Mouse (Mus musculus): ENCODE data around the gene Kcnk10. TPM values are rescaled to one million over a fixed set of nuclear protein-coding genes. Genes with fewer than 3 reads are reported as not detected.

Gene Kcnk10
- polyA plus RNA-seq, 1 experiment from 2014 or later = 47.6 TPM

DNA sequence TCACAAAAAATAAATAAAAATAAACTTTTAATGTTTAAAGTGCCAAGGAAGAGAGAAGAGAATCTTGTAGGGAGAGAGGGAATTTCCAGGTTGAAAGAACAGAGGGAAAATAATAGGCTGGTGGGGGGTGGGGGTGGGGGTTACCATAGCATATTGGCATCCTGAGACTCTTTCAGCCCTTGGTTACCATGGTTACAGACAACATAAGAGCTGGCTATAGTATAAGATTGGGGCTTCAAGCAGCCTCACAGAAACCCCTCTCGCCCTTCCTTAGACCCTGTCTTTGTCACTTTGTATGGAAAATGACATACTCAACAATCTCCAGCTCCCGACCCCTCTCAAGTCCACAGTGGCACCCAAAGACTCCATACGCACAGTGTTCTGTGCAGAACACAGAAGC, 13.7 kb downstream of the Kcnk10 start:
- no peak overlapping the region for H3K9ac ChIP-seq
- H3K36me3 ChIP-seq (replicated peaks) = 0 out of 2 replicates have a peak, but pooled peaks cover 3% of the 10 kb centered on the region
- no peaks in the 10 kb centered on the region for H3K27me3 ChIP-seq
- no peaks in the 10 kb centered on the region for H3K9me3 ChIP-seq
- 14% methylated on average over 3 of the region's 3 CpGs for WGBS
- ATAC-seq (ENCODE audit: low FRiP score) = peak; percentile 64
- H3K4me2 ChIP-seq = peak overlapping the region; percentile 31
- H3K4me1 ChIP-seq = peaks cover 87% of the 10 kb centered on the region
- 0 out of 2 replicates have a peak overlapping the region, but pooled peaks have one; percentile 16 for H3K4me3 ChIP-seq (replicated peaks)
- peak overlapping the region; percentile 90 for H3K27ac ChIP-seq

DNA sequence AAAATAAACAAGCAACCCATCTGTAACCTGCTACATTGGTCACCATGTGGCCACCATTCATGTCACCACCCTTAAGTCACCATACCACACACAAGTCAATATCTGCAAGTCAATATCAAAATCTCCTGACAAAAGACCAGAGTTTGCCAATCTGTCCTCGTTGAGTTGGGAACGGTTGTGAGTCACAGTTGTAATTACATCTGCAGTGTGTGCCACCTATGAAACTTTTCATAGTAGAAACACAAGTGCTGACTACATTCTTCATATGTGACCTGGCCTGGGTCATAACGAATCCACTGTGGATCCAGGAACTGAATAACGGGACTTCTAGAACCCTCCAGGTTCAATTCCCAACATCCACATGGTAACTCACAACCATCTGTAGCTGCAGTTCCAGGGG, 14.8 kb downstream of the Kcnk10 start:
- Histone ChIP-seq H3K4me2 (peak overlapping the region; percentile 37), H3K4me3 (replicated peaks) (no peak overlapping the region), H3K9ac (no peak overlapping the region), H3K4me1 (peaks cover 78% of the 10 kb centered on the region), H3K36me3 (replicated peaks) (0 out of 2 replicates have a peak, but pooled peaks cover 3% of the 10 kb centered on the region), H3K27me3 (no peaks in the 10 kb centered on the region), H3K27ac (peak overlapping the region; percentile 93), H3K9me3 (no peaks in the 10 kb centered on the region)
- ATAC-seq (ENCODE audit: low FRiP score) = no peak
- 43% methylated on average over 4 of the region's 4 CpGs for WGBS

DNA sequence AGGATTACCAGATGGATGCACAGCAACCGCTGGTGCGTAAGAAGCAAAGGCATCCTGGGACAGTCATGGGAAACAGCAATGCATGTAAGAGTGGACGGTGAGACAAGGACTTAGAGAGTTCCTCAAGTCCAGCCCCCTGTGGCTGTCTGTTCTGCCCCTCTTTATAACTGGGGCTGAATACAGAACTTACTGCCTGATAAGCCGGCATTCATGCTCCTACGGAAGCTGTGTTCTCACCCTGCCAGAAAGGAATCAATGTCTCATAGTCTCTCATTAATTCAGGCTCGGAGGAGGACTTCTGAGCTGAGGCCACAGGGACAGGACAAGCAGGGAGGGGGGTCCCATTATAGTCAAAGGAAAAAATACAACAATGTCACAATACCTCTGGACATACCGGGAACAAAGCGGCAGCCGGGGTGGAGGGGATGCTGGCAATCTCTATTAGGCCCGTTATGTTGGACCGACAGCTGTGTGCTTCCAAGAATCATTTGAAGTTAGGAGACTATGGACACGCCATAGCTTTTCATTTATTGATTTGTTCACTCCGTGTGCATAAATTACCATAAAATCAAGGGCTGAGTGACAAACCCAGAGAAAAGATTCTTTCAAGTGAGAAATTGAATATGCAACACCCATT, 15.7 kb downstream of the Kcnk10 start:
- H3K4me2 ChIP-seq = peak overlapping the region; percentile 37
- H3K36me3 ChIP-seq (replicated peaks) = 0 out of 2 replicates have a peak, but pooled peaks cover 3% of the 10 kb centered on the region
- peaks cover 70% of the 10 kb centered on the region for H3K4me1 ChIP-seq
- H3K27me3 ChIP-seq = no peaks in the 10 kb centered on the region
- ATAC-seq (ENCODE audit: low FRiP score) = peak; percentile 92
- 0 out of 2 replicates have a peak overlapping the region, but pooled peaks have one; percentile 3 for H3K4me3 ChIP-seq (replicated peaks)
- peak overlapping the region; percentile 93 for H3K27ac ChIP-seq
- 15% methylated on average over 13 of the region's 13 CpGs for WGBS
- H3K9me3 ChIP-seq = no peaks in the 10 kb centered on the region
- no peak overlapping the region for H3K9ac ChIP-seq

DNA sequence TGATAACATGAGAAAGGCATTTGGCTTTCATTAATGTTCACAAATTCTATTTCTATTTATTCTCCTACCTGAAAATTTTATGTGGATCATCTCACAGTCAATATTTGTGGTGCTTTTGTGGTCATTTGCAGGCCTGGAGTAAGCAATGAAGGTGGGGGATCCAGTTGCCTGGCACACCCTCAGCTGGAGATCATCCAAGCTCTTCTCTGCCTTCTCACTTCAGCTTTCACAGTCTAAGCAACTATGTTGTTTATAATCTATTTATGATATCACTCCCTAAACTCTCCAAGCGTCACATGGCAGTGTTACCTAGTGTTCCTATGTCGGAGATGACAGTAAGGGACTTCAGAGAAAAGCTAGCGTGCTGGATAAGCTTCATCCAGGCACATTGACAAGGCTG, 18.1 kb downstream of the Kcnk10 start:
- no peak overlapping the region for H3K4me3 ChIP-seq (replicated peaks)
- H3K4me1 ChIP-seq = peaks cover 53% of the 10 kb centered on the region
- no peak for ATAC-seq (ENCODE audit: low FRiP score)
- WGBS = 91% methylated on average over 3 of the region's 3 CpGs
- 0 out of 2 replicates have a peak, but pooled peaks cover 3% of the 10 kb centered on the region for H3K36me3 ChIP-seq (replicated peaks)
- H3K9ac ChIP-seq = no peak overlapping the region
- no peak overlapping the region for H3K4me2 ChIP-seq
- H3K27me3 ChIP-seq = no peaks in the 10 kb centered on the region
- H3K27ac ChIP-seq = no peak overlapping the region
- H3K9me3 ChIP-seq = no peaks in the 10 kb centered on the region

DNA sequence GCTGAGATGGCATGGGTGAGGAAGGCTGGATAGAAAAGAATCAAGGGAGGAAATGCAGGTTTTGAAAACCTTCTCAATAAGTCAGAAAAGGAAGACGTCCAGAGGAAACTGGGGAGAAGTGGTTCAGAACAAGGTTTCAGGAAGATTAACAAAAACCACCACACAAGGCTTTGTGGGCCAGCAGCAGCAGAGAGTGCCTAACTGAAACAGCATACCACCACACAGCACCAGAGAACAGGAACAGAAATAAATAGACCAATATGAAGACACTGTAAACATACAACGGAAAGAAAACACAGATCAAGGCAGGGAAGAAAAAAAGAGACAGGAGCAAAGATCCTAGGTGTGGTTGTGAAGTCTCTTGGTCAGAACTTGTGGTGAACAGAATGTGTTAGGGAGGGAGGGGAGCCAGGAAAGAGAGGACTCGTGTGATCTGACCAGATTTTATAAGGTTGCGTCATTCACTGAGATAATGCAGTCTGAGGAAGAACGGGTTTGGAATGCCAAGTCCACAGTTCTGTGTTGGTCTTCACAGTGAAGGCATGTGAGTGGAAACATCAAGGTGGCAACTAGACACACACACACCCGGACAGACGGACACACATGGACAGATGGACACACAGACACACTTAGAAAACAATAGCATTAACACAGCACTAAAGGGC, 21.0 kb downstream of the Kcnk10 start:
- Histone ChIP-seq H3K4me3 (replicated peaks) (no peak overlapping the region), H3K4me2 (no peak overlapping the region), H3K27me3 (no peaks in the 10 kb centered on the region), H3K27ac (no peak overlapping the region), H3K9me3 (no peaks in the 10 kb centered on the region), H3K9ac (no peak overlapping the region), H3K36me3 (replicated peaks) (peaks cover 6% of the 10 kb centered on the region; the same call in 1 of the 2 replicates), H3K4me1 (peaks cover 24% of the 10 kb centered on the region)
- WGBS = 90% methylated on average over 7 of the region's 7 CpGs
- ATAC-seq (ENCODE audit: low FRiP score) = no peak

DNA sequence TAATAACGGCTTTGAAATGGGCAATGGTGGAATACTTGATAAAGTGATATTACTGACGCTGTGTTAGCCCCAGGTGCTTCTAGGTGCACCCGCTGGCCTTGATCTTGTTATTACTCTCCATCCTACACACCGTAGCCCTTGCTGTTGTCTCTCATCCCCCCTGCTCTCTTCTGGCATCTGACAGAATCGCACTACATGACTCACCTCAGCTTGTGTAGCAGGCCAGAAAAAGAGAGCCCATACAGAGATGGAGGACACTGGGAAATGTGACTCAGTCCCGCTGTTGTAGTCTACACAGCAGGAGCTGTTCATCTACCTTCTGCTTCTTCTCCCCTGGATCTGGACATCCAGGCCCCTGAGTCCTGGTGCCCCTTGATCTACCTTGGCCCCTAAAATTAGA, 28.1 kb downstream of the Kcnk10 start:
- Histone ChIP-seq H3K27ac (no peak overlapping the region), H3K27me3 (no peaks in the 10 kb centered on the region), H3K9ac (no peak overlapping the region), H3K4me1 (peaks cover 3% of the 10 kb centered on the region; the same call in 1 of the 2 replicates), H3K4me2 (no peak overlapping the region), H3K4me3 (replicated peaks) (no peak overlapping the region), H3K9me3 (no peaks in the 10 kb centered on the region), H3K36me3 (replicated peaks) (peaks cover 11% of the 10 kb centered on the region)
- no peak for ATAC-seq (ENCODE audit: low FRiP score)
- 95% methylated on average over 6 of the region's 6 CpGs for WGBS

DNA sequence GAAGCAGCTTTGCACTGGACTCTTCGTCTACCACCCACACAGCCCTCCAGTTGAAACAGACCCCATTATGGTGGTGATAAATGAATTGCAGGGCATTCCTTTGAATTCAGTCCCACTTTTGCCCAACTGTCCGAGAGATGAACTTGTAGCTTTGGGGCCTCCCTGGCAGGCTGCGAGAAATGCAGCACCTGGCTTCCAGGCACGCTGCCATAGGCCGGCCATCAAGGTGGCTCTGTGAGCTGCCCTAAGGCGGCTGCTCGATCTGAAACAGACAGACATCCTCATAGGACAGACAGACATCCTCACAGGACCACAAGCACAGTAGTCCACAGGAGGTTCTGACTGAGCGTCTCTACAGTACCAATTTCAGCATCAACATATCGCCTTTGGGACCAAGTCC, 30.0 kb downstream of the Kcnk10 start:
- WGBS = 90% methylated on average over 9 of the region's 9 CpGs
- no peak for ATAC-seq (ENCODE audit: low FRiP score)

DNA sequence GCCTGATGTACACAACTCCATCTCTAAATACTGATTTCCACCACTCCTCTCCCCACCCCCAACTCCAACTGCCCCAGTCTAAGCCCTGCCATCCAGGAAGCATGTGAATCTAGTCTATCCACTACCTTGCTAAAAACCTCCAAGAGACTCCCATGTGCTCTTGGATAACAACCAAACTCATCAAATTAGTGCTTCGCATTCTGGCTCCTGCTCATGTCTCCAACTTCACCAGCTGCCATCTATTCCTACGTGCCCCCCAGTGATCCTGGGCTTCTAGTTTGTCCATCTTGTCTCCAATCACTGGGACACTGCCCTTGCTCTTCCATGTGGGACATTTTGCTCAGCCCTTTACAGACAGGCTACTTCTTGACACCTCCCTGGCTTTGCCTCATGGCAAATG, 32.2 kb downstream of the Kcnk10 start:
- Histone ChIP-seq H3K27ac (no peak overlapping the region), H3K4me2 (no peak overlapping the region), H3K36me3 (replicated peaks) (peaks cover 7% of the 10 kb centered on the region), H3K4me1 (peaks cover 3% of the 10 kb centered on the region; the same call in 1 of the 2 replicates), H3K9ac (no peak overlapping the region), H3K27me3 (no peaks in the 10 kb centered on the region), H3K9me3 (no peaks in the 10 kb centered on the region), H3K4me3 (replicated peaks) (no peak overlapping the region)
- 92% methylated on average over 2 of the region's 2 CpGs for WGBS
- ATAC-seq (ENCODE audit: low FRiP score) = no peak

More for the DNA sequence above, 30.0 kb downstream of the Kcnk10 start:
- peaks cover 11% of the 10 kb centered on the region for H3K36me3 ChIP-seq (replicated peaks)
- no peak overlapping the region; the same call in 1 of the 2 replicates for H3K27ac ChIP-seq
- no peak overlapping the region for H3K4me3 ChIP-seq (replicated peaks)
- H3K9me3 ChIP-seq = no peaks in the 10 kb centered on the region
- no peak overlapping the region for H3K4me2 ChIP-seq
- peaks cover 3% of the 10 kb centered on the region; the same call in 1 of the 2 replicates for H3K4me1 ChIP-seq
- H3K9ac ChIP-seq = no peak overlapping the region
- no peaks in the 10 kb centered on the region for H3K27me3 ChIP-seq

DNA sequence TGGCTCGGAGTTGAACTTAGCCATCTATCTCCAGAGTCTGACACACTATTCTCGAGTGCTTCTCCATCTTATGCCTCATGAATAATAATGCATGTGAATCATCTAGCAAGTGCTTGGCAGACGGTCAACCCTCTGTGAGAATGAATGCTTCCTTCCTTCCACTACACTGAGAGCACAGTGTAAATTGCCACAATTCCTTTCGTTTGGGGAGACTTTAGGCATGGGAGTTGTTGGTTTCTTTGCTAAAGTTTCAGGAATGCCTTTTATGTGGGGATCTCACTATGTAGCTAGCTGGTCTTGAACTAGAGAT, 32.9 kb downstream of the Kcnk10 start:
- H3K9me3 ChIP-seq = no peaks in the 10 kb centered on the region
- no peak overlapping the region for H3K27ac ChIP-seq
- no peak for ATAC-seq (ENCODE audit: low FRiP score)
- no peak overlapping the region for H3K4me2 ChIP-seq
- WGBS = 69% methylated on average over 4 of the region's 4 CpGs
- peaks cover 3% of the 10 kb centered on the region; the same call in 1 of the 2 replicates for H3K4me1 ChIP-seq
- H3K4me3 ChIP-seq (replicated peaks) = no peak overlapping the region
- H3K36me3 ChIP-seq (replicated peaks) = peaks cover 13% of the 10 kb centered on the region
- H3K9ac ChIP-seq = no peak overlapping the region
- no peaks in the 10 kb centered on the region for H3K27me3 ChIP-seq

DNA sequence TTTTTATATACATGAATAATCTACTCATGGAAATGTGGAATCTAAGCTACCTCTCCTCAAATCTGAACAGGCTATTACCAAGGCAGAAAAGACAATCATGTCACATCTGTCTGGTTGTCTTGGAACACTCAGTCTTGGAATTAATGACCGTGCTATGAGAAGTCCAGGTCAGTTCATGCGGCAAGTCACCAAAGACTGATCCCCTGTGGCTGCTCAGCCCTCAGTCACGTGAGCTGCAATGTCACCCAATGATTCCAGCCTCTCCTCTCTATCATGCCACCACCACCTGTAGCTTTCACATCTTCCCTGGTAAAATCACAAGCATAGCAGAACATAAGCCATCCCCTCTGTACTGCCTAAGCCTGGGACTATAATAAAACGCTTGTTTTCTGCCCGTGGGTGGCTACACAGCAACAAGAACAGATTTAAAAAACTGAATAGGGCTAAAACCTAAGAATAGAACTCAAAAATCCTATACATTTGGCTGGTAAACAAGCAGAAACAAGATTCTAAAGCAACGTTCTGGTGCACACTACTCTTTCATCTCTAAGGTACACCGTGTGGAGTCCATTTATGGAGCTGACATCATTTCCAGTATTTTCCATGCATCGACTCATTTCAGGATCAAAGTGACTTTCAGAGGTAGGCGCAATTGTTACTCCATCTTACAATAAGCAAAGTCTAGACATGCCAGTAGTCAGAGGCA, 33.4 kb downstream of the Kcnk10 start:
- Histone ChIP-seq H3K27me3 (no peaks in the 10 kb centered on the region), H3K36me3 (replicated peaks) (peaks cover 10% of the 10 kb centered on the region), H3K4me1 (peaks cover 3% of the 10 kb centered on the region; the same call in 1 of the 2 replicates), H3K4me3 (replicated peaks) (no peak overlapping the region), H3K4me2 (no peak overlapping the region), H3K9ac (no peak overlapping the region), H3K27ac (no peak overlapping the region), H3K9me3 (no peaks in the 10 kb centered on the region)
- no peak for ATAC-seq (ENCODE audit: low FRiP score)
- WGBS = 88% methylated on average over 9 of the region's 9 CpGs

DNA sequence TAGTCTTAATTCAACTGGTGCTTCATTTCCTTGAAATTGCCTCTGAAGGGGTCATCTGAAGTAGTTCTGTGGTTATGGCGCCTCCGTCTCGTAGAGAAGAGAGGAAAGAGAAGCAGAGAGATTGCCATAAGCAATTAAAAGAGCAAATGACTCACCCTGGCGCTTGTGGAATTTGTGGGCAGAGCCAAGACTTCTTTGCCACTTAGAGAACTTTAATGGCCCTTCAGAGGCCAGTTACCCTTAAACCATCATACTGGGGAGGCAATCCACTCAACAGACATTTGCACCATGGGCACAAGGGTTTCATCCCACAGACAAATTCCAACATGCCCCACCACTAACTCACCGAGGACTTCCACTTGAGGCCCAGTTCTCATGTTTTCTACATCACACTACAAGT, 41.4 kb downstream of the Kcnk10 start:
- no peaks in the 10 kb centered on the region for H3K27me3 ChIP-seq
- H3K4me2 ChIP-seq = no peak overlapping the region
- H3K36me3 ChIP-seq (replicated peaks) = peaks cover 48% of the 10 kb centered on the region
- no peak overlapping the region for H3K27ac ChIP-seq
- H3K4me3 ChIP-seq (replicated peaks) = no peak overlapping the region
- no peaks in the 10 kb centered on the region for H3K9me3 ChIP-seq
- no peak for ATAC-seq (ENCODE audit: low FRiP score)
- no peak overlapping the region for H3K9ac ChIP-seq
- 86% methylated on average over 5 of the region's 5 CpGs for WGBS
- H3K4me1 ChIP-seq = 0 out of 2 replicates have a peak, but pooled peaks cover 3% of the 10 kb centered on the region

DNA sequence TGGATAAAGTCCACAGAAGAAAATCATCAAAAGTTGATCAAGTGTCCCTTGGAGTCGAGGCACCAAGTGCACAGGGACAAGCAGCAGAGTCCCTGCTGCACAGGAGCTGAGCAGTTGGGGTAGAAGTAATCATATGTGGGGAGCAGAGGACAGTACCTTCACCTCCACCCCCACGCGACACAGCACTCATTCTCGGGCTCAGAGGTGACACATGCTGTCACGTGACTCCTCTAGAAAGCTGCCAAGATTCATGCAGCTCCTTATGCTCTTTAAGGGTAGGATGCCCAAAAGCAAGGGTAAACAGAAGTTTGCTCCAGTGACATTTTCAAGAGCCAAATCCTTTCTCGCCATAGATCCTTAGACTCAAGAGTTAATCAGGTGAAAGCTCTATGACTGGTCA, 42.1 kb downstream of the Kcnk10 start:
- Histone ChIP-seq H3K36me3 (replicated peaks) (peaks cover 51% of the 10 kb centered on the region), H3K9ac (no peak overlapping the region), H3K4me1 (peaks cover 10% of the 10 kb centered on the region; the same call in 1 of the 2 replicates), H3K4me2 (no peak overlapping the region), H3K27ac (no peak overlapping the region), H3K4me3 (replicated peaks) (no peak overlapping the region), H3K27me3 (no peaks in the 10 kb centered on the region), H3K9me3 (no peaks in the 10 kb centered on the region)
- 88% methylated on average over 6 of the region's 6 CpGs for WGBS
- ATAC-seq (ENCODE audit: low FRiP score) = no peak
